Mouse (Mus musculus): Measurements from ENCODE around the gene Med25. TPM values are rescaled to one million over a fixed set of nuclear protein-coding genes. Genes with fewer than 3 reads are reported as not detected.

The Med25 gene
- polyA plus RNA-seq, 1 experiment from 2014 or later = 95.6 TPM

DNA sequence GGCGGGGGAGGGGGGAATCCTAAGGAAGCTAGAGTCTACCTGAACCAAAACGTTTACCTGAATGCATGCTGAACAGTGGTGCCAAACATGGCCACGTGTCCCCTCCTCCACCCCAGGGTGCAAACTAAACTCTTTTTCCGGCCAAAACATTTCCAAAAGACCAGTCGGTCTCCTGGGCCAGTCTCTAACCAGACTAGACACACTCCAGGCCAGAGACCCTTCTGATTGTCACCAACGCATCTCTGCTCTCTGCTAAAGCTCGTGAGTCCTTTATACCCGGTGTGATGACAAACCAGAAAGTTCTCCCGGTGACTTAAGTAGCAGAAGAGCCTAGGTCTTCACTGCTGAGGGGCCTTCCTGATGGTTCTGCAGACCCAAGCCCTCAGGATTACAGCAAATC, 24.7 kb downstream of the Med25 start:
- Histone ChIP-seq H3K36me3 (peaks cover 42% of the 10 kb centered on the region), H3K4me3 (peak overlapping the region; percentile 89), H3K9me3 (no peaks in the 10 kb centered on the region), H3K4me1 (peaks cover 60% of the 10 kb centered on the region), H3K27ac (peak overlapping the region; percentile 97), H3K27me3 (ENCODE audit: insufficient read depth, poor library complexity, severe bottlenecking) (no peaks in the 10 kb centered on the region)
- DNase-seq (ENCODE audit: low spot score) = no peak
- WGBS = 55% methylated on average over 9 of the region's 9 CpGs

DNA sequence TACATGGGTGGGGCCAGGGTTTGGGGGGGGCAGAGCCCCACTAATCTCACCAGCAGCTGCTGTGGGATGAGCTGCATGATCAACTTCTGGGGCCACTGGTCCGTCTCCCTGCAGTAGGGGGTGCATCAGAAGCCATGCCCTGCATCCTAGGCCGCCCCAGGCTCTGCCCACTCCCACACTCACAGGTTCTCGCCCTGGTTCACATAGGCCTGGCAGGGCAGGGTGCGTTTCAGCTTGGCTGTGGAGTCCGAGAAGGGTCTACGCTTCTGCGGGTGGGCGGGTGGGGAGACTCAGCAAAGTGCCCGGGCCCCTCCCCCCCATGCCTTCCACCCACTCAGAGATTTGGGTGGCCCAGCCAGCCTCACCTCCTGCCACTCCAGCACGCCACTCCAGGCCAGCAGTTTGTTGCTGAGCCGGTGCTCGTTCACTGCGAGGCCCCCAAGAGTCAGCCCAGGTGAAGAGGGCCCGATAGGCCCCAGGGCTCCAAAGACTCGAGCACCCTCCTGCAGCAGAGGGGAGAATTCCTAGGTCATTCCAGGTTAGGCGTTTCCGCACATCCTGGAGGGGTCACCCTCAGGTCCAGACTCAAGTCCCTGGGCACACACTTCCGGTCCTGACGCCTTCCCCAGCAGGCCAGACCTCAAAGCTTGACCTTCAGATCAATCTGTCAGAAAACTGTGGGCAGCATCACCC, 25.4 kb downstream of the Med25 start:
- 66% methylated on average over 19 of the region's 19 CpGs for WGBS
- Histone ChIP-seq H3K9me3 (no peaks in the 10 kb centered on the region), H3K4me3 (peak overlapping the region; percentile 89), H3K4me1 (peaks cover 57% of the 10 kb centered on the region), H3K36me3 (peaks cover 49% of the 10 kb centered on the region), H3K27me3 (ENCODE audit: insufficient read depth, poor library complexity, severe bottlenecking) (no peaks in the 10 kb centered on the region), H3K27ac (peak overlapping the region; percentile 97)
- no peak for DNase-seq (ENCODE audit: low spot score)

DNA sequence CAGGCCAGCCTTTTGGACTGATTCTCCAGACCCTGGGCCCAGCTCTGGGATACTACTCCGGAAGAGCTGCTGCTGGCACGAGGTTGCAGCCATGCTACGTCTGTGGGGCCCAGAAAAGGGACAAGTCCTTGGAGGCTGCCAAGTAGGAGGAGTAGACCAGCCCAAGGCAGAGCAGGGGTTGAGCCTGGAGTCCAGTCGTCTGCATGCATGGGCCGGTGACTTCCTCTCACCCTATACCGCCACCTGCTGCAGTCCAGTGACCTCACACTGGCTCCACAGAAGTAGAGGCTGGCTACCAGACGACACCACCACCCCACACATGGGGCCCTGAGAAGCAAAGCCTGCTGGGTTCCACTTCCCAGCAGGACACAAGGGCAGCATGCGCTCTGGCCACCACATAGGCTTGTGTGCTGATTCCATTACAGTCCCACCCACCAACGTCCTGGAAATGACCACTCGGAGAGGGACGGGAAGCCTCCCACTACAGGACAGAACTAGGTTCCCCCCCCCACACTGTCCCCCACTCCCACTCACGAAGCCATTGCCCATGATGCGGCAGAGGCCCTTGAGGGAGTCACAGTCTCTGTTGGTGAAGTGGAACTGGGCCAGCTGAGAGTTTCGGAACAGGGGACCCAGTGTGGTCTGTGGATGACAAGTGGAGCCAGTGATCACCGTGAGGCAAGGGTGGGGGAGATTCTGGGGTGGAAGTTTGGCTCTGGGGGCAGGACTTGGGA, 26.1 kb downstream of the Med25 start:
- peak overlapping the region; percentile 89 for H3K4me3 ChIP-seq
- peak overlapping the region; percentile 97 for H3K27ac ChIP-seq
- no peaks in the 10 kb centered on the region for H3K9me3 ChIP-seq
- 63% methylated on average over 15 of the region's 15 CpGs for WGBS
- H3K36me3 ChIP-seq = peaks cover 56% of the 10 kb centered on the region
- H3K27me3 ChIP-seq (ENCODE audit: insufficient read depth, poor library complexity, severe bottlenecking) = no peaks in the 10 kb centered on the region
- DNase-seq (ENCODE audit: low spot score) = no peak
- peaks cover 60% of the 10 kb centered on the region for H3K4me1 ChIP-seq

DNA sequence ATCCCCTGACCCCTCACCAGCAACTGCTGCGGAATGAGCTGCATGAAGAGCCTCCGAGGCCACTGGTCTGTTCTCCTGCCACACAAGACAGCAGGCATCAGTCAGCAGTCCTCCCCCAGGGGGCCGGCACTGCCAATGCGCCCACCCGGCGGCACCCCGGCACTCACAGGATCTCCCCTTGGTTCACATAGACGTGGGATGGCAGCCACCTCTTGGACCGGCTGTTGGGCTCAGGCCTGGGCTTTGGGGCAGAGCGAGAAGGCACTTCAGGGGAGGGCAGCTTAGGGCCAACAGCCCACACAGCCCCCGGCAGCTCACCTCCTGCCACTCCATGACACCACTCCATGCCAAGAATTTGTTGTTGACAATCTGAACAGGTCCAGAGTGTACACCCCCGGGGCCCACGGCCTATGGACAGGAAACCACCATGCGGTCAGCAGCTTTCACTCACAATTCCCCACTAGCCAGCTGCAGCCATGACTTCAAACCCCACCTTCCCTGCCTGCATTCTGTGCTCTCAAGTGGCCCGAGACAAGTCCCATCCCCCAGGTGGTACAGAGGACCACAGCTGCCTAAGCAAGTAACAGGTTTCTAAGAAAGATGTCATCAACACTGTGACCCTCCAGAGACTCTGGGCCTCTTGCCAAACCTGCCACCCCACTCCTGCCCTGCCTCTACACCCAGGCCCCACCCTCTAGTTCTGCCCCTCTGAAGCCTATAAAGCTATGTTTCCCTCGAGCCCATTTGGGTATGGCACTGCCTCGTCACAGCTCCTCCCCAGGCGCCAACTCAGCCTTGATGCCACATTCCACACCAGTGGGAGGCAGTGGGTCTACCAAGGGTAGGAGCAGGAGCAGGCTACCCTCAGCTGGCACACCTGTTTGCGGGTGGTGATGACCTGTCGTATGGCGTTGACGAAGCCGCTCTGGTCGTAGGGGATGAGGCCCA, 27.6 kb downstream of the Med25 start:
- WGBS = 83% methylated on average over 24 of the region's 24 CpGs
- DNase-seq (ENCODE audit: low spot score) = no peak
- H3K9me3 ChIP-seq = no peaks in the 10 kb centered on the region
- peaks cover 69% of the 10 kb centered on the region for H3K36me3 ChIP-seq
- peaks cover 62% of the 10 kb centered on the region for H3K4me1 ChIP-seq
- H3K27ac ChIP-seq = no peak overlapping the region
- H3K27me3 ChIP-seq (ENCODE audit: insufficient read depth, poor library complexity, severe bottlenecking) = no peaks in the 10 kb centered on the region
- H3K4me3 ChIP-seq = 0 out of 2 replicates have a peak overlapping the region, but pooled peaks have one; percentile 12

DNA sequence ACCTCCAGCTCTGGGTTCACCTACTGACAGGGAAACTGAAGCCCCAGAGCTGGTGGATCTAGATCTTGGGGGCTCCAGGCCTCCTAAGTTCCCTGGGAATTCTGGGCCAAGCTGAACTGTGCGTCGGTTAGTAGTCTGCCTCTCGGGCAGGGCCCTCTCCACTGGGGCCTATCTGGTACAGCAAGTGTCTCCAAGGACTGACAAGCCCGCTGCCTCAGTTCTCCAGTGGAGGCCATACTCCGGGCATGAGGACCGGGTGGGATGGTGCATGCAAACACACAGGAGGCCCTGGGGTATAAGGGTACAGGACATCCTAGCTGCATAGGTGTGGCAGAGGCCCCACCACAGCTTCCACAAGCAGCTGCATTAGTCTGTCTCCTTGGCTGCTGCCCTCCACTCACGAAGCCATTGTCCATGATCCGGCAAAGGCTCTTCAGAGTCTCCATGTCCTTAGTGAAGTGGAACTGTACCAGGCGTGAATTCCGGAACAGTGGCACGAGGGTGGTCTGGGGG, 28.5 kb downstream of the Med25 start:
- DNase-seq (ENCODE audit: low spot score) = no peak
- H3K4me3 ChIP-seq = no peak overlapping the region
- peaks cover 62% of the 10 kb centered on the region for H3K4me1 ChIP-seq
- WGBS = 89% methylated on average over 11 of the region's 11 CpGs
- no peaks in the 10 kb centered on the region for H3K9me3 ChIP-seq
- no peaks in the 10 kb centered on the region for H3K27me3 ChIP-seq (ENCODE audit: insufficient read depth, poor library complexity, severe bottlenecking)
- H3K36me3 ChIP-seq = peaks cover 73% of the 10 kb centered on the region
- no peak overlapping the region; the same call in 1 of the 2 replicates for H3K27ac ChIP-seq

DNA sequence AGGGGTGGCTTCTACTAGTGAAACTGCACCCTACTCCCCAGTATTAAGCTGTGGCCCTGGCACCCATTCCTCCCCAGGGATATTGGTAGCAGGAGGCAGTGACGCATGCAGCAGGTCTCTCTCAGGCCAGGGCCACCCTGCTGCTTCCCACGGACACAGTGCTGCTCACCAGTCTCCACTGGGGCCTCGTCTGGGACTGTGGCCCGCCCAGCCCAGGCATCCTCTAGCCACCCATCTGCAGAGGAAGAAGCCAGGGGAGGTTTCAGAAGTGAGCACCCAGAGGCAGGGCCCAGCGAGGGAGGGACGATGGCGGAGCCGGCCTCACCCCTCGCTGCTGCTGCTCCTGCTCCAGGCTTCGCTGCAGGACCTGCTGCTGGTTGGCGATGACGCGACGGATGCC, 29.3 kb downstream of the Med25 start:
- H3K36me3 ChIP-seq = peaks cover 75% of the 10 kb centered on the region
- 89% methylated on average over 14 of the region's 14 CpGs for WGBS
- H3K4me1 ChIP-seq = peaks cover 62% of the 10 kb centered on the region
- H3K27ac ChIP-seq = no peak overlapping the region
- H3K4me3 ChIP-seq = peak overlapping the region; percentile 0; the same call in 1 of the 2 replicates
- H3K27me3 ChIP-seq (ENCODE audit: insufficient read depth, poor library complexity, severe bottlenecking) = no peaks in the 10 kb centered on the region
- DNase-seq (ENCODE audit: low spot score) = no peak
- H3K9me3 ChIP-seq = no peaks in the 10 kb centered on the region

DNA sequence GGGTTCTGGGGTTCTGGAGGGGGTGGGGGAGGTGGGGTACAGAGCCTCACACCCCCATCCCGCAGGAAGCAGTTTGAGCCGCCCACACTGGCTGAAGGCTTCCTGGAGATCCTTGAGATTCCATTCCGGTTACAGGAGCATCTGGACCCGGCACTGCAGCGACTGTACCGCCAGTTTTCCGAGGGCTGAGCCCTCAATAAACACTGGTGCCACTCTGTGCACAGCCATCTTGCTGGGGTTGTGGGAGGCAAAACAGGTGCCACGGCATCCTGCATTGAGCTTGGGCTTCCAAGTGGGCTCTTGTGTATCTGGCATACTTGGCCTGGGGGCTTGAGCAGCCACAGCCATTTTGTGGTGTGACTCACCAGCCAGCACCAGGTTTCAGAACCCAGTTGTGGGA, 30.1 kb downstream of the Med25 start:
- WGBS = 83% methylated on average over 8 of the region's 8 CpGs

DNA sequence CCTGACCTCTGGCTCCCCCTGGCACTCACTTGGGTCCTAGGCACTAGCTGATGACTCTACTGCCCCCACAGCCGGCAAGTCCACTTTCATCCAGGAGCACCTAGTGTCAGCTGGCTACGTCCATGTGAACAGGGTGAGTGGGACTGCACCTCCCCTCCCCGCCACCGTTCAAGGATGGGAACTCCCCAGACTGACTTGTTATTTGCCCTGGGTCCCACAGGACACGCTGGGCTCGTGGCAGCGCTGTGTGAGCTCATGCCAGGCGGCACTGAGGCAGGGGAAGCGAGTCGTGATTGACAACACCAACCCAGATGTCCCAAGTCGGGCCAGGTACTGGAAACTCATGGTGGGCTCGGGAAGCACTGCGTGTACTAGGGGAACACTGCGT, 31.1 kb downstream of the Med25 start:
- Histone ChIP-seq H3K27me3 (ENCODE audit: insufficient read depth, poor library complexity, severe bottlenecking) (no peaks in the 10 kb centered on the region), H3K4me3 (no peak overlapping the region; the same call in 1 of the 2 replicates), H3K27ac (no peak overlapping the region), H3K9me3 (no peaks in the 10 kb centered on the region), H3K36me3 (peaks cover 69% of the 10 kb centered on the region), H3K4me1 (peaks cover 57% of the 10 kb centered on the region)
- WGBS = 84% methylated on average over 14 of the region's 14 CpGs
- no peak for DNase-seq (ENCODE audit: low spot score)

More for the DNA sequence above, 30.1 kb downstream of the Med25 start:
- Histone ChIP-seq H3K36me3 (peaks cover 75% of the 10 kb centered on the region), H3K27ac (no peak overlapping the region), H3K27me3 (ENCODE audit: insufficient read depth, poor library complexity, severe bottlenecking) (no peaks in the 10 kb centered on the region), H3K4me3 (no peak overlapping the region), H3K9me3 (no peaks in the 10 kb centered on the region), H3K4me1 (peaks cover 62% of the 10 kb centered on the region)
- no peak for DNase-seq (ENCODE audit: low spot score)

DNA sequence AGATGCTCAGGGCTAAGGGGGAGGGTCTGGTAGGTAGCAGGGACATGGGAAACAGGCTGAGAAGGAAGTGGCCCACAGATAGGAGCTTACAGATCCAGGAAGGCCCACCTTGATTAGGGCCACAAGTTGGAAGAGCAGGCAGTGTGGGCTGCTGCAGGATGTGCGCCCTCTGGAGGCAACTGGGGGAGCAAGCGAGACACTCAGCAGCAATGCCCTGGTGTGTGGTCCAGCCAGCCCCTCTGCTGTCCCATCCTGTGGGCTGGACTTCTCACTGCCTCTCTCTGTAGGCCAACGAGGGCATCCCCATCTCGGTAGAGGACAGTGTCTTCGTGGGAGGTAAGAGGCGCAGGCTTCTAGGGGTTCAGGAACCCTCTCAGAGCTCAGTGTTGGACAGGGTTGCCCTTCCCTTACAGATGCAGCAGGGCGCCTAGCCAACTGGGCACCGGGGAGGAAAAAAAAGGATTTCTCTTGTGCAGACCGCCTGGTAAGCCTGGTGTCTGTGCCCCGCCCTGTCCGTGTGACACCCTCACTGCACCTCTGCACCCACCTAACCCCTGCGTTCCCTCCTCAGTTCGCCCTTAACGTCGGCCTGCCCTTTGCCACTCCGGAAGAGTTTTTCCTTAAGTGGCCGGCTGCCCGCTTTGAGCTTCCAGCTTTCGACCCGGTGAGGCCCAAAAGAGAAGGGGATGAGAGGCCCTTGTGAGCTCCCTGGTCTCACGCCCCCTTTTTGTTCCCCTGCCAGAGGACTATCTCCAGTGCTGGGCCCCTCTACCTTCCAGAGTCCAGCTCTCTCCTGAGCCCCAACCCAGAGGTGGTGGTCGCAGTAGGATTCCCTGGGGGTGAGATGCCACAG, 31.7 kb downstream of the Med25 start:
- Histone ChIP-seq H3K4me1 (peaks cover 53% of the 10 kb centered on the region), H3K27me3 (ENCODE audit: insufficient read depth, poor library complexity, severe bottlenecking) (no peaks in the 10 kb centered on the region), H3K27ac (0 out of 2 replicates have a peak overlapping the region, but pooled peaks have one; percentile 12), H3K4me3 (peak overlapping the region; percentile 25), H3K36me3 (peaks cover 63% of the 10 kb centered on the region), H3K9me3 (no peaks in the 10 kb centered on the region)
- DNase-seq (ENCODE audit: low spot score) = no peak
- WGBS = 64% methylated on average over 22 of the region's 22 CpGs

DNA sequence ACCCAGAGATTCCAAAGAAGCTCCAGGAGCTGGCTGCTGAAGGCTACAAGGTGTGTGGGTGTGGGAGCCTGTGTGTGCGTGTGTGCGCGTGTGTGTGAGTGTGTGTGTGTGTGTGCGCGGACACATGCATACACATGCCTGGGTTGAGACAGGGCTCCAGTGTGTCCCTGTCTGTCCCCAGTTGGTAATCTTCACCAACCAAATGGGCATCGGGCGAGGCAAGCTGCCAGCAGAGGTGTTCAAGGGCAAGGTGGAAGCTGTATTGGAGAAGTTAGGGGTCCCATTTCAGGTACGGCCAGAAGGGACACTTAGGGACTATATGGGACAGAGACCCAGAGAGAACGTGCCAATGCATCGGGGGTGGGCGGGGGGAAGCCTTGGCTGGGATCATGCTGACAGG, 32.6 kb downstream of the Med25 start:
- H3K27me3 ChIP-seq (ENCODE audit: insufficient read depth, poor library complexity, severe bottlenecking) = no peaks in the 10 kb centered on the region
- H3K36me3 ChIP-seq = peaks cover 54% of the 10 kb centered on the region

DNA sequence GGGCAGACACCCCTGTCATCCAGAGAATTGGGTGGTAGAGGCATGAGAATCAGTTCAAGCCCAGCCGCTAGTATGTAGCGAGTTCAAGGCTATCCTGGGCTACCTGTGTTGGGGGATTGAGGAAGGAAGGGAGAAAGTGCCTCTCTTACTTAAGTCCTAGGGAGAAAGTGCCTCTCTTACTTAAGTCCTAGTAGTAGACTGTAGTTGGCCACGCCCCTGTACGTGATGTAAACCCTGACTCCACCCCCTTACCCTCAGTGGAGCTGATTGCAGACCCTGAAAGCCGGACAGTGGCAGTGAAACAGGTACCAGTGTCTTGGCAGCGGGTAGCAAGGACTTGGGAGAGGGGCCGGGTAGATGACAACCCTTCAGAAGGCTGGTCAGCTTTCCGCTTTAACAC, 34.6 kb downstream of the Med25 start:
- H3K27me3 ChIP-seq (ENCODE audit: insufficient read depth, poor library complexity, severe bottlenecking) = no peaks in the 10 kb centered on the region
- no peaks in the 10 kb centered on the region for H3K9me3 ChIP-seq
- H3K4me3 ChIP-seq = peak overlapping the region; percentile 97
- no peak for DNase-seq (ENCODE audit: low spot score)
- peak overlapping the region; percentile 93 for H3K27ac ChIP-seq
- peaks cover 37% of the 10 kb centered on the region for H3K36me3 ChIP-seq
- peaks cover 64% of the 10 kb centered on the region for H3K4me1 ChIP-seq
- 24% methylated on average over 8 of the region's 8 CpGs for WGBS

More for the DNA sequence above, 32.6 kb downstream of the Med25 start:
- 89% methylated on average over 11 of the region's 11 CpGs for WGBS
- no peak for DNase-seq (ENCODE audit: low spot score)
- Histone ChIP-seq H3K4me3 (0 out of 2 replicates have a peak overlapping the region, but pooled peaks have one; percentile 15), H3K27ac (no peak overlapping the region), H3K9me3 (no peaks in the 10 kb centered on the region), H3K4me1 (peaks cover 53% of the 10 kb centered on the region)

Measured in heart, embryonic 10.5 days (tissue).